Mouse (Mus musculus): Measurements from ENCODE around the gene Naa20. TPM values are rescaled to one million over a fixed set of nuclear protein-coding genes. Genes with fewer than 3 reads are reported as not detected.

Gene Naa20
- polyA plus RNA-seq, 1 experiment from 2014 or later = 145 TPM

- no peak for ATAC-seq (ENCODE audit: extremely low read depth, insufficient number of reproducible peaks, low FRiP score, low TSS enrichment)
- Histone ChIP-seq H3K9me3 (no peaks in the 10 kb centered on the region), H3K4me1 (0 out of 2 replicates have a peak, but pooled peaks cover 3% of the 10 kb centered on the region), H3K9ac (no peak overlapping the region), H3K36me3 (no peaks in the 10 kb centered on the region), H3K4me2 (no peak overlapping the region), H3K27me3 (replicated peaks) (0 out of 2 replicates have a peak, but pooled peaks cover 4% of the 10 kb centered on the region), H3K27ac (replicated peaks) (no peak overlapping the region), H3K4me3 (no peak overlapping the region)
- 12% methylated on average over 4 of the region's 4 CpGs for WGBS
Observed at GRCm38 (mm10) chr2:145957450-145957849, 55.6 kb downstream of the Naa20 start.

- Histone ChIP-seq H3K9ac (no peak overlapping the region), H3K9me3 (no peaks in the 10 kb centered on the region), H3K4me3 (no peak overlapping the region), H3K27me3 (replicated peaks) (0 out of 2 replicates have a peak, but pooled peaks cover 4% of the 10 kb centered on the region), H3K27ac (replicated peaks) (no peak overlapping the region), H3K36me3 (no peaks in the 10 kb centered on the region), H3K4me2 (no peak overlapping the region), H3K4me1 (0 out of 2 replicates have a peak, but pooled peaks cover 3% of the 10 kb centered on the region)
- ATAC-seq (ENCODE audit: extremely low read depth, insufficient number of reproducible peaks, low FRiP score, low TSS enrichment) = no peak
- WGBS = 78% methylated on average over 6 of the region's 6 CpGs
Observed at GRCm38 (mm10) chr2:145958097-145958496, 56.2 kb downstream of the Naa20 start.

GRCm38 (mm10) chr2:145958551-145958950 is 56.7 kb downstream of the Naa20 start:
- Histone ChIP-seq H3K27ac (replicated peaks) (no peak overlapping the region), H3K4me2 (no peak overlapping the region), H3K4me3 (no peak overlapping the region), H3K4me1 (0 out of 2 replicates have a peak, but pooled peaks cover 3% of the 10 kb centered on the region), H3K9ac (no peak overlapping the region), H3K9me3 (no peaks in the 10 kb centered on the region), H3K36me3 (no peaks in the 10 kb centered on the region), H3K27me3 (replicated peaks) (0 out of 2 replicates have a peak, but pooled peaks cover 4% of the 10 kb centered on the region)
- no peak for ATAC-seq (ENCODE audit: extremely low read depth, insufficient number of reproducible peaks, low FRiP score, low TSS enrichment)
- WGBS = 81% methylated on average over 7 of the region's 7 CpGs

GRCm38 (mm10) chr2:145961861-145962260 is 60.0 kb downstream of the Naa20 start:
- Histone ChIP-seq H3K27ac (replicated peaks) (no peak overlapping the region), H3K4me2 (no peak overlapping the region), H3K4me3 (no peak overlapping the region), H3K4me1 (0 out of 2 replicates have a peak, but pooled peaks cover 3% of the 10 kb centered on the region), H3K9me3 (no peaks in the 10 kb centered on the region), H3K9ac (no peak overlapping the region), H3K36me3 (no peaks in the 10 kb centered on the region), H3K27me3 (replicated peaks) (0 out of 2 replicates have a peak, but pooled peaks cover 4% of the 10 kb centered on the region)
- WGBS = 76% methylated on average over 5 of the region's 5 CpGs
- ATAC-seq (ENCODE audit: extremely low read depth, insufficient number of reproducible peaks, low FRiP score, low TSS enrichment) = no peak

Small RNA genes within 50 kb of the gene (microRNA-seq; reads per million reads assigned to microRNA genes)
- gene Gm25026 = not detected

Other genes starting within 250 kb of the Naa20 start
- gene Rin2, start 226.9 kb upstream of the Naa20 start, polyA plus RNA-seq (2015; fragmentation: Nextera tagmentation; extraction: Ambion mirVana) = 15.3 and 15.6 TPM in 2 replicates
- gene Cfap61, start 32.7 kb downstream of the Naa20 start, polyA plus RNA-seq (2015; fragmentation: Nextera tagmentation; extraction: Ambion mirVana) = 0.71 and 1.6 TPM in 2 replicates
- gene Crnkl1, start 32.9 kb downstream of the Naa20 start, polyA plus RNA-seq (2015; fragmentation: Nextera tagmentation; extraction: Ambion mirVana) = 15.3 and 16.3 TPM in 2 replicates

All from heart, embryonic 13.5 days (tissue).